Mouse (Mus musculus) lung, embryonic 15.5 days (tissue): ENCODE results near the gene Ppef2. TPM values are rescaled to one million over a fixed set of nuclear protein-coding genes. Genes with fewer than 3 reads are reported as not detected.

Source experiments
- ATAC-seq: fragments of 200-750 bp; cut with Nextera tagmentation; 2 replicates; pipeline ENCODE4 v1.8.0; 2017; ENCODE audit warnings: moderate number of reproducible peaks, borderline replicate concordance; ENCODE audit not compliant: low FRiP score, low TSS enrichment; ENCODE audit errors: extremely low read depth
- H3K27ac ChIP-seq: fragments of 300-500 bp; sonication (generic); 2 replicates; pipeline ENCODE4 v1.5.1; 2015; ENCODE audit warnings: moderate library complexity, mild to moderate bottlenecking, inconsistent platforms
- H3K27me3 ChIP-seq: fragments of 300-500 bp; sonication (generic); 2 replicates; pipeline ENCODE4 v1.6.1; 2015; ENCODE audit warnings: inconsistent platforms
- H3K36me3 ChIP-seq: fragments of 300-500 bp; sonication (generic); 2 replicates; pipeline ENCODE4 v1.6.1; 2015; ENCODE audit warnings: inconsistent platforms
- H3K4me1 ChIP-seq: fragments of 300-500 bp; sonication (generic); 2 replicates; pipeline ENCODE4 v1.6.1; 2015; ENCODE audit warnings: inconsistent platforms
- H3K4me2 ChIP-seq: fragments of 300-500 bp; sonication (generic); 2 replicates; pipeline ENCODE4 v1.6.1; 2015; ENCODE audit warnings: inconsistent platforms, mild to moderate bottlenecking, moderate library complexity
- H3K4me3 ChIP-seq: fragments of 300-500 bp; sonication (generic); 2 replicates; pipeline ENCODE4 v1.5.1; 2015; ENCODE audit warnings: mild to moderate bottlenecking, inconsistent platforms
- H3K9ac ChIP-seq: fragments of 300-500 bp; sonication (generic); 2 replicates; pipeline ENCODE4 v1.6.1; 2015; ENCODE audit warnings: inconsistent platforms
- H3K9me3 ChIP-seq: fragments of 300-500 bp; sonication (generic); 2 replicates; pipeline ENCODE4 v1.6.1; 2016; ENCODE audit warnings: inconsistent platforms
- WGBS: fragments of 180-500 bp; shearing (Covaris S2); methylation state at CpG from one replicate; pipeline ENCODE4 v1.1.7; 2015; 5-methylcytosine and 5-hydroxymethylcytosine counted together
- polyA plus RNA-seq: library from polyadenylated mRNA; unstranded; fragments of >200 nt; fragmentation: Nextera tagmentation; extraction: Ambion mirVana; gene quantifications from 2 replicates; pipeline ENCODE4 v1.2.1, GENCODE M21; 2015

Ppef2 gene
- polyA plus RNA-seq, 1 experiment from 2014 or later: 0.16 TPM

DNA sequence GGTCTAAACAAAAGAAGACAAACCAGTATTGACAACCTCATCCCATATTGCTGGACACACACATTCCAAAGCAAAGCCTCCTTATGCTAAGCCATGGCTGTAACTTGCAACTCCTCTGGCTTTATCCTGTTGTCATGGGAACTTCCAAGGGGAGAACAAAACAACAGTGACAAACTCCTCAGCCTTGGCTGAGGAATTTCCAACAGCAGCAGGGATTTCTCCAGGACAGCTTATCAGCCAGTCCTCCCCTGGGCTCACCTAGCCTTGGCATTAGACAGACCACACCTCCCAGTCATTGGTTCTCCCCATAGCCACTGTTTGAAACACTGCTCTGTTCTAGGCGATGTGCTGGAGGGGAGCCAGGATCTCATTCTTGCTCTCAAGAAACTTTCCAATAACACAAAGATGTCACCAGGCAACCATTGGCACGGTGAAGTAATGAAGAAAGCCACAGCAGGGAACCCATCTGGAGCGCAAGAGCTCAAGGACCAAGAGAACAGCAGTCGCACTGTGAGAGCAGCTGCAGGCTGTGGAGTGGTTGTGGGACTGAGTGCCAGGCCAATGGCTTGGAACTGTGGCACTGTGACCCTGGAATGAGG is 7.8 kb upstream of the Ppef2 start:
- Histone ChIP-seq H3K36me3 (no peaks in the 10 kb centered on the region), H3K4me2 (no peak overlapping the region), H3K27ac (no peak overlapping the region), H3K4me3 (no peak overlapping the region), H3K9ac (no peak overlapping the region), H3K4me1 (0 out of 2 replicates have a peak, but pooled peaks cover 5% of the 10 kb centered on the region), H3K9me3 (no peaks in the 10 kb centered on the region), H3K27me3 (no peaks in the 10 kb centered on the region)
- WGBS: 28% methylated on average over 4 of the region's 4 CpGs
- ATAC-seq: peak; percentile 41; the same call in 1 of the 2 replicates

- no peaks in the 10 kb centered on the region for H3K9me3 ChIP-seq
- H3K36me3 ChIP-seq: no peaks in the 10 kb centered on the region
- no peak overlapping the region for H3K4me2 ChIP-seq
These were observed 6.6 kb upstream of the Ppef2 start for GRCm38 (mm10) chr5:92262646-92263045.

DNA sequence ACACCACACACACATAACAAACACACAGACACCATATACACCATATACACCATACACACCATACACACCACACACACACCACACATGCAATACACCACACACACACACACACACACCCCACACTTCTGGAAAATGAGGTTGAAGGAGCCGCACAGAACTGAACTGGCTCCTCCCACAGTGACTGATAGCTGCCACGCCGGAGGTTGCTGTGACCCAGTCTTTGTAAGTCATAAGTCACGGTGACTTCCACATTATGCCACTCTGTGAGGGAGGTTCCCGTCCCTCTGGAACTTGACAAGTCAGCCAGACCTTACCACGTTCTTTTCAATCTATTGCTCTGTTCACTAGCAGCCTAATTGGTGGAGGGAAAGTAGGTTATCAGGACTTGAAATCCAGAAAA is 1.6 kb downstream of the Ppef2 start:
- Histone ChIP-seq H3K9me3 (no peaks in the 10 kb centered on the region), H3K36me3 (no peaks in the 10 kb centered on the region), H3K9ac (no peak overlapping the region), H3K4me1 (0 out of 2 replicates have a peak, but pooled peaks cover 5% of the 10 kb centered on the region), H3K27ac (no peak overlapping the region), H3K4me2 (no peak overlapping the region), H3K27me3 (no peaks in the 10 kb centered on the region), H3K4me3 (no peak overlapping the region)
- WGBS: 58% methylated on average over 6 of the region's 6 CpGs
- ATAC-seq: no peak

More at GRCm38 (mm10) chr5:92262646-92263045, 6.6 kb upstream of the Ppef2 start:
- no peak for ATAC-seq
- 84% methylated on average over 8 of the region's 8 CpGs for WGBS
- H3K27ac ChIP-seq: no peak overlapping the region
- 0 out of 2 replicates have a peak, but pooled peaks cover 5% of the 10 kb centered on the region for H3K4me1 ChIP-seq
- no peaks in the 10 kb centered on the region for H3K27me3 ChIP-seq
- no peak overlapping the region for H3K4me3 ChIP-seq
- H3K9ac ChIP-seq: no peak overlapping the region

GRCm38 (mm10) chr5:92252797-92253343 is 3.2 kb downstream of the Ppef2 start:
- Histone ChIP-seq H3K4me2 (no peak overlapping the region), H3K27me3 (no peaks in the 10 kb centered on the region), H3K9ac (no peak overlapping the region), H3K36me3 (no peaks in the 10 kb centered on the region), H3K4me1 (0 out of 2 replicates have a peak, but pooled peaks cover 5% of the 10 kb centered on the region), H3K4me3 (no peak overlapping the region), H3K27ac (no peak overlapping the region), H3K9me3 (no peaks in the 10 kb centered on the region)
- WGBS: 14% methylated on average over 18 of the region's 18 CpGs
- no peak; the same call in 1 of the 2 replicates for ATAC-seq

DNA sequence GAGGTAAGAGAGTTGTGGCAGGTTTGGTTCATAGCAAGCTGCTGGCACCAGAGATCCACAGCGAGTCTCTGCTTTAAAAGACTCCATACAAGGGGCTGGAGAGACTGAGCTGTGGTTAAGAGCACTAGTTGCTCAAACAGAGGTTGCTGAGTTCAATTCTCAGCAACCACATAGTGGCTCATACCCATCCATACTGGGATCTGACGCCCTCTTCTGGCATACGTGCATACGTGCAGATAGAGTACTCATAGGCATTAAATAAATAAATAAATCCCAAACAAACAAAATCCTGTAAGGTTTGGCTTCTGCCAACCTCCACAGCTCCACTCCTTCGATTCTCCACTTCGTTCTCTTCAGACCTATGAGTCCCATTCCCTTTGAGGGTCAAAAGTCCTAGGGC is 4.0 kb downstream of the Ppef2 start:
- Histone ChIP-seq H3K9ac (no peak overlapping the region), H3K4me1 (0 out of 2 replicates have a peak, but pooled peaks cover 5% of the 10 kb centered on the region), H3K27ac (no peak overlapping the region), H3K4me2 (no peak overlapping the region), H3K36me3 (no peaks in the 10 kb centered on the region), H3K4me3 (no peak overlapping the region), H3K27me3 (no peaks in the 10 kb centered on the region), H3K9me3 (no peaks in the 10 kb centered on the region)
- no peak for ATAC-seq
- WGBS: 82% methylated on average over 6 of the region's 6 CpGs

GRCm38 (mm10) chr5:92248614-92249013 is 7.5 kb downstream of the Ppef2 start:
- 0 out of 2 replicates have a peak, but pooled peaks cover 5% of the 10 kb centered on the region for H3K4me1 ChIP-seq
- H3K27me3 ChIP-seq: no peaks in the 10 kb centered on the region
- H3K9ac ChIP-seq: no peak overlapping the region
- ATAC-seq: no peak
- WGBS: 76% methylated on average over 11 of the region's 11 CpGs
- no peaks in the 10 kb centered on the region for H3K36me3 ChIP-seq
- no peak overlapping the region for H3K4me2 ChIP-seq
- H3K27ac ChIP-seq: no peak overlapping the region
- H3K9me3 ChIP-seq: no peaks in the 10 kb centered on the region
- H3K4me3 ChIP-seq: no peak overlapping the region

GRCm38 (mm10) chr5:92245483-92245882 is 10.6 kb downstream of the Ppef2 start:
- Histone ChIP-seq H3K36me3 (no peaks in the 10 kb centered on the region), H3K27me3 (no peaks in the 10 kb centered on the region), H3K4me3 (no peak overlapping the region), H3K9ac (no peak overlapping the region), H3K4me2 (no peak overlapping the region), H3K4me1 (no peaks in the 10 kb centered on the region), H3K9me3 (no peaks in the 10 kb centered on the region), H3K27ac (no peak overlapping the region)
- no peak for ATAC-seq
- 87% methylated on average over 9 of the region's 9 CpGs for WGBS

DNA sequence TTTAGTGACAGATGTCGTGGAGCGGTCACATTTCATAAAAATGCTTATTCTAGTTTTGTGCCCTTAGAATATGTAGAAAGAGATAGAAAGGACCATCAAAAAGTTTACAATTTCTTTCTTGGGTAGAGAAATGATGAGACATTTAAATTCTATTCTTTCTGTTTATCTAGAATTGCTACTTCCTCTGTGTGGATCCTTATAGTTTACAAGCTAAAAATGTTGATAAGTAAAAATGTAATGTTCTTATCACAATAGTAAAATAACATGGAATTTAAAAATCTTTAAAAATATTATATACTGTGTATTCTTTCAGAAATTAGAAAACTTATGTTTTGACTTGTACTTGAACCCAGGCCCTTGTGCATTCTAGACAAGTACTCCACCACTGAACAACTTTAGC is 11.2 kb downstream of the Ppef2 start:
- ATAC-seq: no peak
- Histone ChIP-seq H3K4me1 (no peaks in the 10 kb centered on the region), H3K27me3 (no peaks in the 10 kb centered on the region), H3K36me3 (no peaks in the 10 kb centered on the region), H3K9ac (no peak overlapping the region), H3K9me3 (no peaks in the 10 kb centered on the region), H3K4me3 (no peak overlapping the region), H3K4me2 (no peak overlapping the region), H3K27ac (no peak overlapping the region)
- 85% methylated on average over 2 of the region's 2 CpGs for WGBS

DNA sequence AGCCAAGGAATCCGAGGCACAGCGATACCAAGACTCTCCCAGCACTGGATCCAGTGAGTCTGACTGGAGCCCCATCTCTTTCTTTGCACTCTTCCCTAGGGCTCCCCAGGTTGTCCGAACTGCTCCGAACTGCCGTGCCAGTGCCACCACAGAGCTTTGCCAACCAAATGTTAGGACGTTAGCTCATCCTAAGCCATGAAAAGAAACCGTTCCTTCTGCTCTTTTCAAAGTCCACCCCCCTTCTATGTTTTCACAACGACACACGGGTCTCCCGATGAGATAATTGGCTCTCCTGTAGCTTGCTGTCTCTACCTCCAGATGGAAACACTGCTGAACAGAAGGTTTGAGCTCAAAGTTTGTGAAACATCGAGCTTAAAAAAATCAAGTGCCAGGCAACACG is 15.3 kb downstream of the Ppef2 start:
- no peaks in the 10 kb centered on the region for H3K27me3 ChIP-seq
- no peak overlapping the region for H3K27ac ChIP-seq
- ATAC-seq: no peak
- no peak overlapping the region for H3K9ac ChIP-seq
- H3K4me3 ChIP-seq: no peak overlapping the region
- H3K4me1 ChIP-seq: no peaks in the 10 kb centered on the region
- no peak overlapping the region for H3K4me2 ChIP-seq
- no peaks in the 10 kb centered on the region for H3K9me3 ChIP-seq
- H3K36me3 ChIP-seq: no peaks in the 10 kb centered on the region
- WGBS: 89% methylated on average over 12 of the region's 12 CpGs

- WGBS: 34% methylated on average over 29 of the region's 29 CpGs
- H3K4me2 ChIP-seq: peak overlapping the region; percentile 29
- no peak overlapping the region for H3K27ac ChIP-seq
- H3K9ac ChIP-seq: no peak overlapping the region
- no peaks in the 10 kb centered on the region for H3K27me3 ChIP-seq
- no peaks in the 10 kb centered on the region for H3K36me3 ChIP-seq
- no peak for ATAC-seq
- H3K9me3 ChIP-seq: no peaks in the 10 kb centered on the region
- no peaks in the 10 kb centered on the region; the same call in 1 of the 2 replicates for H3K4me1 ChIP-seq
- H3K4me3 ChIP-seq: no peak overlapping the region
These were observed 16.5 kb downstream of the Ppef2 start for GRCm38 (mm10) chr5:92239333-92240232.

DNA sequence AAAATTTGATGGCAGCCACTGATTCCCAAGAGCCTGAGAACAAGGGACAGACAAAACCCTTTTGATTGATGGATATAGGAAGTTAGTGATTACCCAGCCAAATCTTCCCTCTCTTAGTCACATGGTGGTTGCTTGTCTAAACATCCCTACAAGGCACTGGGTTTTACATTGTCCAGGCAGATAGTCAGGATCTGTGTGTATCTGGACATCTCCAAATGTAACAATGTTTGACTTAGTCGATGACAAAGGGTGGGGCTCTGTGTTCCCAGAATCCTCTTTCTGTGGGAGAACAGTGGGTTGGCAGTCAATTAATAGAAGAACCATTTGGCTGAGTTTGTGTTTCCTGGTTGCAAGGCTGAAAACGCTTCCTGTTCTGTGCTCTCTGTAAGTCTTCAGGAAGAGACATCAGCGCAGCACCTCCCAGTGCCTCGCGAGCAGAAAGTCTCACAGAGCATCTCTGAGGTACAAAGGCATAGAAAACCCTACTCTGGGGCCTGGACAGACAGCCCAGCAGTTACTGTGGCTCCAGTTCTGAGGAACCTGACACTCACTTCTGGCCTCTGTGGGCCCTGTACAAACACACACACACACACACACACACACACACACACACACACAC is 21.0 kb downstream of the Ppef2 start:
- WGBS: 36% methylated on average over 5 of the region's 5 CpGs
- no peak overlapping the region for H3K9ac ChIP-seq

More for the DNA sequence above, 21.0 kb downstream of the Ppef2 start:
- no peak for ATAC-seq
- Histone ChIP-seq H3K4me1 (no peaks in the 10 kb centered on the region; the same call in 1 of the 2 replicates), H3K36me3 (no peaks in the 10 kb centered on the region), H3K9me3 (no peaks in the 10 kb centered on the region), H3K27ac (no peak overlapping the region), H3K4me3 (no peak overlapping the region), H3K27me3 (no peaks in the 10 kb centered on the region), H3K4me2 (no peak overlapping the region)
